Mouse (Mus musculus): ENCODE results near the gene Aamp. TPM values are rescaled to one million over a fixed set of nuclear protein-coding genes. Genes with fewer than 3 reads are reported as not detected.
A peak's percentile ranks its signal among the peaks of the same experiment; 100 is the strongest.

The Aamp gene
- polyA plus RNA-seq, 1 experiment from 2014 or later: 258 TPM

DNA sequence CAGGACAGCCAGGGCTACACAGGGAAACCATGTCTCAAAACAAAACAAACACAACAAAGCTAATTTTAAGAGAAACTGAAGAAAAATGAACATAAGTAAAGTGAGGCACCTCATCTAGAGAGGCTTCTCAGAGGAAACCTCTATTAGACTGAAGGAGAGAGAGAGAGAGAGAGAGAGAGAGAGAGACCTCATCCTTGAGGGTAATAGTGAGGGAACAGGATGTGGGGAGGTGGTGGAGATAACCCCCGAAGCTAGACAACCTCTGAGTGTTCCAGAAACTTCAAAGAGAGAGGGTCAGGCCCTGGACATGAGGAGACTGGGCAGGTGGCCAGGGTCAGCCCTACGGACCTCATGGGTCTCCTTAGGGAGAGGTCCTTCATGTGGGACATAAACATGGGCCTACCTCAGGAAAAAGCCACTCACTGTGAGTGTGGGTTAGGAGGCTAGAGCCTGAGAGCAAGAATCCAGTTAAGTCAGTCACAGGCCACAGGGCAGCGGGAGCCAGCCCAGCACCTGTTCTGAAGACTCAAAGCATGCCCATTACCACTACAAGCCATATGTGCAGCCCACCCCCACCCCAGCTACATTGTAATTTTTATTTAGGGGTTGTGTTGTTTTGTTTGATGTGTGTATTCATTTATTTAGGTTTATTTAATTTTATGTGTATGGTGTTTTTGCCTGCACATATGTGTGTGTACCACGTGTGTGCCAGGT lies 31.7 kb upstream of the Aamp start:
- Histone ChIP-seq H3K4me3 (ENCODE audit: low read length) (no peak overlapping the region), H3K9me3 (ENCODE audit: control insufficient read depth, low read length) (no peaks in the 10 kb centered on the region), H3K27me3 (ENCODE audit: control insufficient read depth, insufficient read depth, low read length) (no peaks in the 10 kb centered on the region), H3K4me2 (replicated peaks; ENCODE audit: low read depth, low read length) (no peak overlapping the region), H3K4me1 (ENCODE audit: control insufficient read depth, insufficient read depth, low read length) (no peaks in the 10 kb centered on the region), H3K36me3 (ENCODE audit: control insufficient read depth, insufficient read depth, low read length) (no peaks in the 10 kb centered on the region), H3K27ac (ENCODE audit: low read depth, low read length) (no peak overlapping the region), H3K9ac (ENCODE audit: low read depth, low read length) (no peak overlapping the region)
- no peak for ATAC-seq (ENCODE audit: low FRiP score, low TSS enrichment)
- 79% methylated on average over 4 of the region's 4 CpGs for WGBS

DNA sequence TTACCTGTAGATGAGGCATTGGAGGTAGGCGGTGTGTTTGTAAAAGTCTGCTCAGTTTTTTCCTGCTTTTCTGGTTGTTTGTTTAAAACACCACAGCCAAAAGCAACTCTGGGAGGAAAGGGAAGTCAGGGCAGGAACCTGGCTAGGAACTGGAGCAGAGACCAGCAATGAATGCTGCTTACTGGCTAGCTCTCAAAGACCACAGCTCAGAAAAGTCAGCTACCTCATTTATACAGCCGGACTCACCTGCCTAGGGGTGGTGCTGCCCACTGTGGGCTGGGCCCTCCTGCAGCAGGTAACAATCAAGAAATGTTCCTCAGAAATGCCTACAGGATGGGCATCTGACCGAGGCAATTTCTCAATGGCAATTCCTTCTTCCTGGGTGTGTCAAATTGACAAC lies 30.3 kb upstream of the Aamp start:
- Histone ChIP-seq H3K27me3 (ENCODE audit: control insufficient read depth, insufficient read depth, low read length) (no peaks in the 10 kb centered on the region), H3K4me3 (ENCODE audit: low read length) (no peak overlapping the region), H3K27ac (ENCODE audit: low read depth, low read length) (no peak overlapping the region), H3K9me3 (ENCODE audit: control insufficient read depth, low read length) (no peaks in the 10 kb centered on the region), H3K36me3 (ENCODE audit: control insufficient read depth, insufficient read depth, low read length) (no peaks in the 10 kb centered on the region), H3K4me2 (replicated peaks; ENCODE audit: low read depth, low read length) (no peak overlapping the region), H3K9ac (ENCODE audit: low read depth, low read length) (no peak overlapping the region), H3K4me1 (ENCODE audit: control insufficient read depth, insufficient read depth, low read length) (no peaks in the 10 kb centered on the region)
- 90% methylated on average over 3 of the region's 3 CpGs for WGBS
- no peak for ATAC-seq (ENCODE audit: low FRiP score, low TSS enrichment)

DNA sequence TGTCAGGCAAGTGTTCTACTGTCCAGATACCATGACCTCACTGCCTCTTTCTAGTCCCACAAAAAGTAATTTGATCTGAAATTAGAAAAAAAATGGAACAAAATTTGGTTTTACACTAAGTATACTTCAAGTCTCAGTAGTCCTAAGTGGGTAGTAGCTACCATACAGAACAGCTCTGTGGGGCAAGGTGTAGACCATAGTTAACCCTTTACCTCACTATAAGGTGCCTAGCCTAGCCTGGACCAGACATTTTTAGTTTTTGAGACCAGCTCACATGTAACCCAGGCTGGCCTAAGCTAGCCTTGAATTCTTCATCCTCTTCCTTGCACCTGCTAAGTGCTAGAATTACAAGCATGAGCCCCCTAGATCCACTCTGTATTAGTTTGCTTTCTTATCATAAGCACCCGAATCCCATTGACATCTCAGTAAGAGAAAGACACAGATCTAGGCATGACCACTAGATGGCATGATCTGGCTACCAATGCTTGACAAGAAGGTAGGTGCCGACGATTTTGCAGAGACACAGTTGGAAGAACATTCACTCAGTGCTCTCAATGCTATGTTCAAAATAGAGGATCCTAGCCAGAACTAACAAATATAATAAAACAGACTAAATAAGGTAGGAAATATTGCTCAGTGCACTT lies 28.6 kb upstream of the Aamp start:
- Histone ChIP-seq H3K36me3 (ENCODE audit: control insufficient read depth, insufficient read depth, low read length) (no peaks in the 10 kb centered on the region), H3K27me3 (ENCODE audit: control insufficient read depth, insufficient read depth, low read length) (no peaks in the 10 kb centered on the region), H3K27ac (ENCODE audit: low read depth, low read length) (no peak overlapping the region), H3K4me3 (ENCODE audit: low read length) (no peak overlapping the region), H3K4me2 (replicated peaks; ENCODE audit: low read depth, low read length) (no peak overlapping the region), H3K9me3 (ENCODE audit: control insufficient read depth, low read length) (no peaks in the 10 kb centered on the region), H3K9ac (ENCODE audit: low read depth, low read length) (no peak overlapping the region), H3K4me1 (ENCODE audit: control insufficient read depth, insufficient read depth, low read length) (no peaks in the 10 kb centered on the region)
- 4% methylated on average over 3 of the region's 3 CpGs for WGBS
- ATAC-seq (ENCODE audit: low FRiP score, low TSS enrichment): peak; percentile 56

DNA sequence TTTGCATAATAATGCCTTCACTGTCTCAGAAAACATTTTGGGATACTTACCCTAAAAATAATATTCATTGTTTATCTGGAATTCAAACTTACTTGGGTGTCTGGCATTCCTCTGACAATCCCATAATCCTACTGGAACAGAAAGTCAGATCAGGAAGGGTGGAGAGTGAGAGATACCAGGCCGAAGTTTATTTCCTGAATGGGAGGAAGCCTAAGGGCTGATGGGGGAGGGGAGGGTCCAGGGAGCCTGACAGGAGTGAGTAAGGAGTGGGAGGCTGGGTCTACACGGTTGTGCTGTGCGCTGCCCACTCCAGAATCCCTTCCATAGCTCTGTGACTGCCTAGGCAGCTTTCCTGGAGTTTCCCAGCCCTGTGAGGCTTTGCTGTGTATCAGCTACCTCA lies 25.2 kb upstream of the Aamp start:
- no peak overlapping the region for H3K4me3 ChIP-seq (ENCODE audit: low read length)
- 24% methylated on average over 3 of the region's 3 CpGs for WGBS
- H3K27ac ChIP-seq (ENCODE audit: low read depth, low read length): no peak overlapping the region
- ATAC-seq (ENCODE audit: low FRiP score, low TSS enrichment): no peak
- no peaks in the 10 kb centered on the region for H3K9me3 ChIP-seq (ENCODE audit: control insufficient read depth, low read length)
- no peaks in the 10 kb centered on the region for H3K27me3 ChIP-seq (ENCODE audit: control insufficient read depth, insufficient read depth, low read length)
- no peaks in the 10 kb centered on the region for H3K36me3 ChIP-seq (ENCODE audit: control insufficient read depth, insufficient read depth, low read length)
- H3K4me1 ChIP-seq (ENCODE audit: control insufficient read depth, insufficient read depth, low read length): no peaks in the 10 kb centered on the region
- no peak overlapping the region for H3K9ac ChIP-seq (ENCODE audit: low read depth, low read length)
- H3K4me2 ChIP-seq (replicated peaks; ENCODE audit: low read depth, low read length): no peak overlapping the region

DNA sequence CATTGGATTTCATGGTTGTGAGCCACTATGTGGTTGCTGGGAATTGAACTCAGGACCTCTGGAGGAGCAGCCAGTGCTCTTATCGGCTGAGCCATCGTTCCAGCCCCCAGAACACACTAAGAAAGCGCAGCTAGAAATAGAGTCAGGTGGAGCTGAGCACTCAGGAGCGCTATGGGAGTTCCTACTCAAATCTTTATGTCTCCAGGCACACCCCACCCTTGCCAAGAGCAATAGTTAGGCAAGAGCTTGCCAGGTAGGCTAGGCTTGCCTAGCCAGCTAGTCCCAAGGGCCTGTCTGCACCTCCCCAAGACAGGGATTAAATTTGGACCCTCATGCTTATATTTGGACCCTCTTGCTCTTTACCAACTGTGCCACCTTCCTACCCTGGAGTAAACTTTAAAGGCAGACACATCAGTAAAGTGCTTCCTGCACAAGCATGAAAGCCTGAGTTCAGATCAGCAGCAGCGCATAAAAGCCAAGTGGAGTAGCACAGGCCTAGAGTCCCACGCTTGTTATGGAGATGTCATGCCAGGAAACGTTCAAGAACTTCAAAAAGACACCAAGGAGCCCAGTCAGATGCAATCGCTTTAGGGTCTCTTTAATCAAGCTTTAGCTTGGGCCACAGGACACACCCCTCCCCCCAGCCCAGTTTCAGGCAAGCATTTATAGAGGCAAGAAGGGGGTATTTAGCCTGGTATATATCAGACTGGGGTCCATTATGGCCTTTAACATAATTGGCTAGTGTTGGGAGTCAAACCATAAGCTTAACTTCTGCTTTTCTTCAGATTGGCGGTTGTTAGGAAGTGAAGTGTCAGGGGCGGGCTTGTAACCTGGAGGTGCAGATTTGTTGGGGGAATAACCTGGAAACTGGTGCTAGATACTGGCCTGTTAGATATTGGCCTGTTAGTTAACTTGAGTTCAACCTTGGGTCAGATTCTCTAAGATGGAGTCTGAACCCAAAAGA lies 23.7 kb upstream of the Aamp start:
- H3K4me1 ChIP-seq (ENCODE audit: control insufficient read depth, insufficient read depth, low read length): no peaks in the 10 kb centered on the region
- 65% methylated on average over 10 of the region's 10 CpGs for WGBS
- no peaks in the 10 kb centered on the region for H3K27me3 ChIP-seq (ENCODE audit: control insufficient read depth, insufficient read depth, low read length)
- no peaks in the 10 kb centered on the region for H3K9me3 ChIP-seq (ENCODE audit: control insufficient read depth, low read length)
- H3K4me3 ChIP-seq (ENCODE audit: low read length): no peak overlapping the region
- no peak for ATAC-seq (ENCODE audit: low FRiP score, low TSS enrichment)
- H3K9ac ChIP-seq (ENCODE audit: low read depth, low read length): no peak overlapping the region
- H3K4me2 ChIP-seq (replicated peaks; ENCODE audit: low read depth, low read length): no peak overlapping the region
- no peaks in the 10 kb centered on the region for H3K36me3 ChIP-seq (ENCODE audit: control insufficient read depth, insufficient read depth, low read length)
- H3K27ac ChIP-seq (ENCODE audit: low read depth, low read length): no peak overlapping the region

DNA sequence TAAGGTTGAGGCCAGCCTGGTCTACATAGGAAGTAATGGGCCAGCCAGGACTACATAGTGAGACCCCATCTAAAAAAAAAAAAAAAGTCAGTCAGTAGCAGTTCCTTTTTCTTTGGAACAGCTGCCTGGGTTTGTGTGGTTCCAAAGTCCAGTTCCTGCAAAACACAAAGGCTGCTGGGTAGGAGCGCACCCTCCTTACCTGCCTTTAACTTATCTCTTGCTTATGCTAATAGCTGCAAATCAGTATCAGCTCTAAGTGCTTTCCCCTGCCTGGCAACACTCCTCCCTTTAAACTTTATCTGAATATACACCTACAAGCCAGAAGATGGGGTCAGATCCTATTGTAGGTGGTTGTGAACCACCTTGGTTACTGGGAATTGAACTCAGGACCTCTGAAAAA lies 22.6 kb upstream of the Aamp start:
- Histone ChIP-seq H3K4me2 (replicated peaks; ENCODE audit: low read depth, low read length) (no peak overlapping the region), H3K9me3 (ENCODE audit: control insufficient read depth, low read length) (no peaks in the 10 kb centered on the region), H3K4me1 (ENCODE audit: control insufficient read depth, insufficient read depth, low read length) (peaks cover 6% of the 10 kb centered on the region), H3K4me3 (ENCODE audit: low read length) (no peak overlapping the region), H3K36me3 (ENCODE audit: control insufficient read depth, insufficient read depth, low read length) (no peaks in the 10 kb centered on the region), H3K9ac (ENCODE audit: low read depth, low read length) (no peak overlapping the region), H3K27ac (ENCODE audit: low read depth, low read length) (no peak overlapping the region), H3K27me3 (ENCODE audit: control insufficient read depth, insufficient read depth, low read length) (no peaks in the 10 kb centered on the region)
- 95% methylated on average over 1 of the region's 1 CpGs for WGBS
- ATAC-seq (ENCODE audit: low FRiP score, low TSS enrichment): no peak

DNA sequence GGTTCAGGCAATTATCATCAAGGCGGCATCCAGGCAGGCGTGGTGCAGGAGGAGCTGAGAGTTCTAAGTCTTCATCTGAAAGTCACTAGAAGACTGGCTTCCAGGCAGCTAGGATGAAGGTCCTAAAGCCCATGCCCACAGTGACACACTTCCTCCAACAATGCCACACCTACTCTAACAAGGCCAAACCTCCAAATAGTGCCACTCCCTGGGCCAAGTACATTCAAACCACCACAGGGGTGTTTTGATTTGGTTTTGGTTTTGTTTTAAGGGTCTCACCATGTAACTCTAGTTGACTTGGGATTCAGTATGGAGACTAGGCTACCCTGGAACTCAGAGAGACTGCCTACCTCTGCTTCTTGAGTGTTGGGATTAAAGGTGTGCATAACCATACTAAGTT lies 21.0 kb upstream of the Aamp start, which contains the start of gene Tmbim1:
TSS of gene Tmbim1 (minus strand) at position 101 of the 400 bp plus-strand sequence.
- H3K36me3 ChIP-seq (ENCODE audit: control insufficient read depth, insufficient read depth, low read length): no peaks in the 10 kb centered on the region
- H3K9ac ChIP-seq (ENCODE audit: low read depth, low read length): peak within 1 kb of the TSS; percentile 79; the same call in 1 of the 2 replicates
- peak within 1 kb of the TSS; percentile 81 for H3K4me2 ChIP-seq (replicated peaks; ENCODE audit: low read depth, low read length)
- H3K9me3 ChIP-seq (ENCODE audit: control insufficient read depth, low read length): no peaks in the 10 kb centered on the region
- H3K4me3 ChIP-seq (ENCODE audit: low read length): peak within 1 kb of the TSS; percentile 70
- peak within 1 kb of the TSS; percentile 86; the same call in 1 of the 2 replicates for H3K27ac ChIP-seq (ENCODE audit: low read depth, low read length)
- 85% methylated on average over 2 of the region's 2 CpGs for WGBS
- no peak for ATAC-seq (ENCODE audit: low FRiP score, low TSS enrichment)
- peaks cover 6% of the 10 kb centered on the region for H3K4me1 ChIP-seq (ENCODE audit: control insufficient read depth, insufficient read depth, low read length)
- no peaks in the 10 kb centered on the region for H3K27me3 ChIP-seq (ENCODE audit: control insufficient read depth, insufficient read depth, low read length)

DNA sequence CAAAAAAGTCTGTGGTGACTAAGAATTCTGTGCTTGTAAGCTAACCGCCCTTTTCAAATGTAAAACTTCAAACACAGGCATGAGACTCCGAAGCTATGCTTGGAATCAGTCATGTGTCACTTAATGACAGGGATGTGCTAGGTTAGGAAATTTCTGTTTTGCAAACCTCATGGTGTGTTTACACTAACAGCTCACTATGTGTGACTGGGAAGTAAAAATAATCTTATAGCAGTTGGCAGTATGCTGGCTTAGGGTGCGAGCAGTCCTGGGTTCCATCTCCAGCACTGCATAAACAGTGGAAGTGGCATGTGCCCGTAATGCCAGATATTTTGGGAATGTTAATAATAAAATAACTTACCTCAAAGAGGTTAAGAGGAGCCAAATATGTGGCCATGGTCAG lies 20.4 kb upstream of the Aamp start:
- Histone ChIP-seq H3K4me2 (replicated peaks; ENCODE audit: low read depth, low read length) (no peak overlapping the region), H3K27ac (ENCODE audit: low read depth, low read length) (no peak overlapping the region), H3K9me3 (ENCODE audit: control insufficient read depth, low read length) (no peaks in the 10 kb centered on the region), H3K36me3 (ENCODE audit: control insufficient read depth, insufficient read depth, low read length) (no peaks in the 10 kb centered on the region), H3K4me1 (ENCODE audit: control insufficient read depth, insufficient read depth, low read length) (peaks cover 6% of the 10 kb centered on the region), H3K9ac (ENCODE audit: low read depth, low read length) (no peak overlapping the region), H3K4me3 (ENCODE audit: low read length) (no peak overlapping the region), H3K27me3 (ENCODE audit: control insufficient read depth, insufficient read depth, low read length) (no peaks in the 10 kb centered on the region)
- 68% methylated on average over 4 of the region's 4 CpGs for WGBS
- no peak for ATAC-seq (ENCODE audit: low FRiP score, low TSS enrichment)
